Mouse (Mus musculus): Measurements from ENCODE around the gene Foxp1.

- TF ChIP-seq POLR2A (IDR thresholded peaks at IDR 0.05; ENCODE audit: borderline replicate concordance, low read depth, low read length), result no peak
- TF ChIP-seq CTCF (IDR thresholded peaks at IDR 0.05; ENCODE audit: low read depth, low read length), result no peak
Measured at GRCm38 (mm10) chr6:99065569-99066353, 456.8 kb downstream of the Foxp1 start.
